Mouse (Mus musculus) spleen, adult 2 months (tissue): Measurements from ENCODE around the gene Atpaf1. TPM values are rescaled to one million over a fixed set of nuclear protein-coding genes. Genes with fewer than 3 reads are reported as not detected.
A peak's percentile ranks its signal among the peaks of the same experiment; 100 is the strongest.

ENCODE experiments used
- DNase-seq, 2 experiments: peaks; one replicate each; pipeline versions ENCODE4 v3.0.0 to v3.0.0-alpha.2; 2012 to 2021; ENCODE audit warnings: low spot score in 2 of 2, low read depth in 1 of 2
- H3K27ac ChIP-seq: fragments of 200-500 bp; 2 replicates; pipeline ENCODE4 v1.5.1; 2012; ENCODE audit warnings: low read length, inconsistent platforms; ENCODE audit not compliant: insufficient read depth
- H3K27me3 ChIP-seq: fragments of 200-500 bp; 2 replicates; pipeline ENCODE4 v1.6.1; 2012; ENCODE audit warnings: mild to moderate bottlenecking, moderate library complexity, low read length, inconsistent platforms; ENCODE audit not compliant: control insufficient read depth, insufficient read depth
- H3K36me3 ChIP-seq: fragments of 200-500 bp; 2 replicates; pipeline ENCODE4 v1.6.1; 2012; ENCODE audit warnings: mild to moderate bottlenecking, low read length, inconsistent platforms; ENCODE audit not compliant: control insufficient read depth, insufficient read depth
- H3K4me1 ChIP-seq: fragments of 200-500 bp; 2 replicates; pipeline ENCODE4 v1.6.1; 2011; ENCODE audit warnings: inconsistent platforms; ENCODE audit not compliant: control insufficient read depth, insufficient read depth, insufficient read length
- H3K4me3 ChIP-seq: fragments of 200-500 bp; 2 replicates; pipeline ENCODE4 v1.5.1; 2011; ENCODE audit warnings: mild to moderate bottlenecking, inconsistent platforms; ENCODE audit not compliant: insufficient read depth, insufficient read length; ENCODE audit errors: extremely low read depth
- CTCF ChIP-seq: fragments of 200-500 bp; IDR thresholded peaks from 2 replicates; pipeline ENCODE4 v1.5.1; 2011; ENCODE audit warnings: mild to moderate bottlenecking, inconsistent platforms; ENCODE audit not compliant: insufficient read depth, insufficient read length, insufficient replicate concordance; ENCODE audit errors: extremely low read depth
- POLR2A ChIP-seq: fragments of 200-500 bp; IDR thresholded peaks from 2 replicates; pipeline ENCODE4 v1.6.1; 2011; ENCODE audit warnings: low read depth, low read length, inconsistent platforms
- WGBS: fragments of 180-500 bp; shearing (Covaris S2); methylation state at CpG from one replicate; pipeline ENCODE4 v1.1.7; 2018; 5-methylcytosine and 5-hydroxymethylcytosine counted together
- polyA plus RNA-seq: library from polyadenylated mRNA; depleted of rRNA; stranded (reverse); fragments of >200 nt; gene quantifications from 2 replicates; pipeline ENCODE4 v1.2.3, GENCODE M21; 2012

The Atpaf1 gene
- polyA plus RNA-seq, 1 experiment: 20.2 TPM

GRCm38 (mm10) chr4:115824178-115824577 lies 39.6 kb downstream of the Atpaf1 start:
- H3K4me1 ChIP-seq: no peaks in the 10 kb centered on the region; the same call in 1 of the 2 replicates
- DNase-seq: no peak
- H3K27ac ChIP-seq: no peak overlapping the region
- no peaks in the 10 kb centered on the region for H3K36me3 ChIP-seq
- no peaks in the 10 kb centered on the region for H3K27me3 ChIP-seq
- no peak overlapping the region for H3K4me3 ChIP-seq
- TF ChIP-seq CTCF (no peak), POLR2A (no peak)
- WGBS: 74% methylated on average over 2 of the region's 2 CpGs

GRCm38 (mm10) chr4:115825271-115825670 lies 40.7 kb downstream of the Atpaf1 start:
- DNase-seq: no peak
- peaks cover 3% of the 10 kb centered on the region; the same call in 1 of the 2 replicates for H3K4me1 ChIP-seq
- TF ChIP-seq POLR2A (no peak), CTCF (no peak)
- H3K36me3 ChIP-seq: no peaks in the 10 kb centered on the region
- no peak overlapping the region for H3K27ac ChIP-seq
- H3K27me3 ChIP-seq: no peaks in the 10 kb centered on the region
- H3K4me3 ChIP-seq: no peak overlapping the region
- WGBS: 51% methylated on average over 2 of the region's 2 CpGs

- H3K4me1 ChIP-seq: peaks cover 10% of the 10 kb centered on the region; the same call in 1 of the 2 replicates
- WGBS: 73% methylated on average over 3 of the region's 3 CpGs
- TF ChIP-seq POLR2A: no peak
- no peak for TF ChIP-seq CTCF
- H3K27me3 ChIP-seq: no peaks in the 10 kb centered on the region
- H3K36me3 ChIP-seq: peaks cover 5% of the 10 kb centered on the region; the same call in 1 of the 2 replicates
- no peak overlapping the region for H3K4me3 ChIP-seq
- no peak overlapping the region for H3K27ac ChIP-seq
- DNase-seq: no peak
Measured at GRCm38 (mm10) chr4:115827066-115827465, 42.5 kb downstream of the Atpaf1 start.

DNA sequence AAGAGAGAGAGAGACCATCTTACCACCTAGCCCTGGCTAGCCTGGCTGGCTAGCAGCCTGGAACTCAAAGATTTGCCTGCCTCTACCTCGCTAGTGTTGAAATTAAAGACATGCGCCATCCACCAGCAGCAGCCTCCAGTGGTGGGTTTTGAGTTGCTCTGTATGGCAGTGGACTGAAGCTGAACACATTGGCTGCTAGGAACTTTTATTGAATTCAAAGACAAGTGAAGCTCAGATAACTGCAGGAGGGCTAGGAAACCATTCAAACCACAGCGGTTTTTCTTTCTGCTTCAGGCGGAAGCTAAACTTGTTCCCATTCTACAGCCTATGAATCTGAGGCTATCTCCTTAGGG lies 42.9 kb downstream of the Atpaf1 start:
- DNase-seq: no peak
- Histone ChIP-seq H3K27me3 (no peaks in the 10 kb centered on the region), H3K36me3 (peaks cover 7% of the 10 kb centered on the region; the same call in 1 of the 2 replicates), H3K27ac (peak overlapping the region; percentile 83), H3K4me3 (peak overlapping the region; percentile 87), H3K4me1 (peaks cover 10% of the 10 kb centered on the region; the same call in 1 of the 2 replicates)
- TF ChIP-seq CTCF (no peak), POLR2A (no peak)
- WGBS: 4% methylated on average over 4 of the region's 4 CpGs

DNA sequence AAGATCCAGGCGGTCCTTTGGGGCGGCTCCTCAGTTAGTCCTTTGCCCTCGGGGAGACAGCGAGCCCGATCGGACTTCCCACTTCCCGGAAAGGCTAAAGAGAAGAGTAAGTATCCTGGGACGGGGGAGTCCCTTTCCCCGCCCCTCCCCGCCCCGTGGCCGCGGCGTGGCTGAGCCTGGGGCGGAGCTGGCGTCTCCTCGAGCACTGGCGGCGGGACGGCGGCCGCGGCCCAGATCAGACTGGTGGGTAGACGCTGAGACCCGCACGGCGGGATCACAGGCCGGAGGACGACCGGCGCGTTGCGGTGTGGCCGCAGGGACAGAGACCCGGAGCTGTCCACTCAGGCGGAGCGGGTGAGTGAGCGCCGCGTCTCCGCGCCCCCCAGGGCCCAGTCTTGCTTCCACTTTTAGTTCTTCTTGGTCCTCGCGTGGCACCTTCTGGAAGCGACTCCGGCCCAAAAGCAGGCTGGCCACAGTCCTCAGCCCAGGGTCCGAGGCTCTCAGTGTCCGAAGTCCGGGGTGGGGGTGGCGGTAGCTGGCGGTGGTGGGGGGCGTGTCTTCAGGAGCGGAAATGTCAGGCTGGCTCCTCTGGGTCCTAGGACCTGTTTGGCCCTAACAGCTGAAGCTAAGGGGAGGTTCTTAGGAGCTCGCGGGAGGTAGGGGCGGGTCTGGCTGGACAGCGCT lies 43.4 kb downstream of the Atpaf1 start, which contains the start of gene Mob3c:
TSS of gene Mob3c (plus strand) at position 205 of the 684 bp plus-strand sequence.
- DNase-seq: peak in 1 of 2 experiments; percentile 70
- no peak for TF ChIP-seq POLR2A
- no peak for TF ChIP-seq CTCF
- WGBS: under 1% methylated on average over 57 of the region's 57 CpGs
- H3K4me3 ChIP-seq: peak within 1 kb of the TSS; percentile 87
- H3K36me3 ChIP-seq: peaks cover 7% of the 10 kb centered on the region; the same call in 1 of the 2 replicates
- H3K27me3 ChIP-seq: no peaks in the 10 kb centered on the region
- H3K4me1 ChIP-seq: peaks cover 10% of the 10 kb centered on the region; the same call in 1 of the 2 replicates
- H3K27ac ChIP-seq: peak within 1 kb of the TSS; percentile 83

DNA sequence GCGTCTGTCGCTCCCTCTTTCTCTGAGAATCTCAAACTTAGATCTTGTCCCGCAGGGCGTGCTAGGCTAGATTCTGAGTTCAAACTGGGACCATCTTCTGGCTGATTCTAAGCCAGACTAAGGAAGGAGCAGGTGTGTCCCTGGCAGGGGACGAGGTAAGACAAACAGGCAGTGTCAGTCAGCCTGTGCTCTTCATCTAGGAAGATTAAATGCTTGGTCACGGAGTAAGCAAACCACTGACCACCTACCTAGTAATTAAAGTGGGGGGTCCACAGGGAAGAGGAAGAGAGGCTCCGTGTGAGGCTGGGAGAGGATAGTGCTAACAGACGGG lies 43.9 kb downstream of the Atpaf1 start:
- TF ChIP-seq CTCF: no peak
- no peak for TF ChIP-seq POLR2A
- DNase-seq: no peak
- Histone ChIP-seq H3K4me3 (peak overlapping the region; percentile 87), H3K4me1 (peaks cover 10% of the 10 kb centered on the region; the same call in 1 of the 2 replicates), H3K36me3 (peaks cover 7% of the 10 kb centered on the region; the same call in 1 of the 2 replicates), H3K27me3 (no peaks in the 10 kb centered on the region), H3K27ac (peak overlapping the region; percentile 1; the same call in 1 of the 2 replicates)
- WGBS: 17% methylated on average over 8 of the region's 8 CpGs

GRCm38 (mm10) chr4:115830491-115830890 lies 45.9 kb downstream of the Atpaf1 start:
- 37% methylated on average over 5 of the region's 5 CpGs for WGBS
- DNase-seq: no peak
- no peaks in the 10 kb centered on the region for H3K27me3 ChIP-seq
- peaks cover 10% of the 10 kb centered on the region; the same call in 1 of the 2 replicates for H3K4me1 ChIP-seq
- peaks cover 14% of the 10 kb centered on the region for H3K36me3 ChIP-seq
- H3K27ac ChIP-seq: peak overlapping the region; percentile 37; the same call in 1 of the 2 replicates
- TF ChIP-seq CTCF (no peak), POLR2A (no peak)
- H3K4me3 ChIP-seq: no peak overlapping the region
